Mouse (Mus musculus) heart, adult 8-10 months (tissue): ENCODE results near the gene Gpank1. TPM values are rescaled to one million over a fixed set of nuclear protein-coding genes. Genes with fewer than 3 reads are reported as not detected.
"Not testable (repeated sequence)": the region's sequence is repeated elsewhere in the genome, so short reads cannot be mapped to it uniquely, and the experiment has no call there.

ENCODE experiments used
- DNase-seq: peaks from one replicate; pipeline ENCODE4 v3.0.0; 2022; ENCODE audit warnings: low spot score
- total RNA-seq, 4 experiments: library from RNA; stranded (reverse); gene quantifications; 2 replicates each; pipeline ENCODE4 v1.2.4; 2022

Gene Gpank1
- total RNA-seq, 4 experiments from 2014 or later = 6.6 to 10.2 (median 8.2) TPM

DNA sequence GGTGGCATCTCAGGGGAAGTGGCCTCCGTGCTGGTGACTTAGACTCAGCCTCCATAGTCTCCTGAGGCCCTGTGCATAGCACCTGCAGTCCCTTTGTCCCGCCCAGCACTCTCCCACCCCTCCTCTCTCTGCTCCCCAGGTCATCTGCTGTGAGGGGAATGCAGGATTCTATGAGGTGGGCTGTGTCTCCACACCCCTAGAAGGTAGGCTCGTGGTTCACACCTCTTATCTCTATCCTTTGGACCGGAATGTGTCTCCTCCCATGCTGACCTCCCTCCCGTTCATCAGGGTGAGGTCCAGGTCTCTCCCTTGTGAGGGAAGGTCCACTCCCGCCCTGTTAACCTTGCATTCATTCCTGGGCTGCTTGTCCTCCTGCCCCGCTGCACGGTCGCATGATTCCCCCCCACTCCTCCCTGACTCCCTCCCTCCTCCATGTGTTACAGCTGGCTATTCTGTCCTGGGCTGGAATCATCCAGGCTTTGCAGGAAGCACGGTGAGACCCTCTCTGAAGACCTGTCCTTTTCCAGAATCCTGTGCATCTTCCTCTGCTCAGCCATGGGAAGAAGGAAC, 21.0 kb upstream of the Gpank1 start:
- DNase-seq = no peak

- DNase-seq = no peak
Observed at GRCm38 (mm10) chr17:35101161-35101560, 20.1 kb upstream of the Gpank1 start.

GRCm38 (mm10) chr17:35102299-35102698, 19.0 kb upstream of the Gpank1 start:
- no peak for DNase-seq

DNA sequence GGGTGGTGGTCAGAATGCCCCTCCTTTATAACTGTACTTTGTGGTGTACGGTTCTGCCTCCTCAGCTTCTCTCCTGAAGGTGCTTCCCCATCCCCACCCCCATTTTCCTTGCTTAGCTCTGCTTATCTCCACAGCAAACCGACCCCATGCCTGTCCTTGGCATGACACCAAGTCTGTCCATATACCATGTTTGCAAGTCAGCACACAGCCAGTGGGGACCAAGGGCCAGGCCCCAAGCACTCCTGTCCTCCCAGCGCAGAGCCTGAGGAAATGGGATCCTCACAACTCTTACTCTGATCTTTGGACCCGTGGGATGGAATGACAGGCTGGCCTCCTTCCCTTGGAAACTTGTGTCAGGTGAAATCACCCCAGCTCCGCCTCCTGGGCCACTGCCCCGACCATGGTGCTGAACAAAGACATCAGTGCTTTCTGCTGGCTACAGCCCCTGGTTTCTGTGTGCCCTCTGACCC, 18.0 kb upstream of the Gpank1 start:
- DNase-seq = no peak

- no peak for DNase-seq
Observed at GRCm38 (mm10) chr17:35104079-35104478, 17.2 kb upstream of the Gpank1 start.

- no peak for DNase-seq
Observed at GRCm38 (mm10) chr17:35104754-35105153, 16.5 kb upstream of the Gpank1 start.

DNA sequence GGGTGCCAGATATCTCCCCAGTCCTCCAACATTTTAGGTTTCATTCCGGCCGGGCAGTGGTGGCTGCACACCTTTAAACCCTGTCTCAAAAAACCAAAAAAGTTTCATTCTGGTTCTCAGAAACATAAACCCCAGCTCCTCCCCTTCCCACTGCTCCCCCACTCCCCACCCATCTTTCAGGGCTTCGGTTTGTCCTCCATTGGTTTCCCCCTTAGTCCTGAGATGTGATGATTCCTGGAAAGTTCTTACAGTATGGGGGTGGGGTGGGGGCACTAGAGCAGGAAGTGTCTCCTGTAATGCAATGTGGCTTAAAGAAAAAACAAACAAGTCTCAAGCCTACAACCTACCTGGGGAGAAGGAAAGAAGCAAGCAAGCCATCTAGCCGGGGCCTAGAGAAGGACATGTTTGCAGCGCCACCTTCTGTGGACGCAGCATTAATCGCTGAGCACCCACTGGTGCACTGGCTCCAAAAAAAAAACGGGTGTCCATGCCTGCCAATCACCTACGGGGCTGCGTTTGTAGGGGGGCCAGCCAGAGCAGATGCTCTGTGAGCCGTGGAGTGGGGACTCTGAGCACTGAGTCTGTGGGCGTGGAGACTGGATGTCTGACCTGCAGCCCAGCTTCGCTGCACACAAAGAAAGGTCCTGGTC, 15.4 kb upstream of the Gpank1 start:
- no peak for DNase-seq

GRCm38 (mm10) chr17:35106522-35106921, 14.7 kb upstream of the Gpank1 start:
- no peak for DNase-seq

DNA sequence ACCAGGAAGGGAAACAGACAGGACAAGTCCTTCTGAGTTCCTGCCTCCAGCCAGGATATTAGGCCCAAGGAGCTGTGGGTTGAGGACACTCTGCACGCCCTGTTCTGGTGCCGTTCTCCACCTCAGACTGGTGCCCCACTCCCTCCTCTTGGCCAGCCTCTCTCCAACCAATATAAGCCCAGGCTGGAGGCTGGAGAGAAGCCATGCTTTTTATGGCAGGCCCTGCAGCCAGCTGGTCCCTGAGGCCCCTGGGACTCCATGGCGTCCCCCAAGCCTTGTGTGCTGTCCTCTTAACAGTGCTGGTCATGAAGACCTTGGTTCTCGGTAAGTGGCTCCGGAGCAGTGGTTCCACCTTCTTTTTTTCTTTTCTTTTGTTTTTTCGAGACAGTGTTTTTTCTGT, 13.2 kb upstream of the Gpank1 start, which contains the start of gene Ly6g5c:
TSS of gene Ly6g5c (plus strand) at position 183 of the 400 bp plus-strand sequence.
- DNase-seq = no peak

DNA sequence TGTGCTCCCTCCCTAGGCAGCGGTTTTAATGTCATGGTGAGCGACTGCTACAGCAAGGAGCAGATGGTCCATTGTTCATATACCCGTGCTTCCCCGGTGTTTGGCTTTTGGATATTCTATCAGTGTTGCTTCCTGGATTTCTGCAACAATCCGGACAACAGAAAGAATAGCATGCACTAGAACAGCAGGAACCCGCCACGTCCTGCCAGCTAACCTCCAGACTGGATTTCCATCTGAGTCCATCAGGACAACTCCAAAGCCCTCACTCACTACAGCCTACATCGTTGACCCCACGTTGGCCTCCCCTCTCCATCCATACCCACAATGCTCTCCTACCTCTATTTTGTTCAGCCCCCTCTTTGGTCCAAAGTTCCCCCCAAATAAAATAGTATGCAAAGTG, 9.5 kb upstream of the Gpank1 start:
- DNase-seq = no peak

- no peak for DNase-seq
Observed at GRCm38 (mm10) chr17:35115046-35116019, 5.9 kb upstream of the Gpank1 start, which contains the start of gene Ly6g5b. Gene Ly6g5b (minus strand): TSS chr17:35115428.

- DNase-seq = peak; percentile 16
Observed at GRCm38 (mm10) chr17:35120745-35121142, 511 bp upstream of the Gpank1 start.

DNA sequence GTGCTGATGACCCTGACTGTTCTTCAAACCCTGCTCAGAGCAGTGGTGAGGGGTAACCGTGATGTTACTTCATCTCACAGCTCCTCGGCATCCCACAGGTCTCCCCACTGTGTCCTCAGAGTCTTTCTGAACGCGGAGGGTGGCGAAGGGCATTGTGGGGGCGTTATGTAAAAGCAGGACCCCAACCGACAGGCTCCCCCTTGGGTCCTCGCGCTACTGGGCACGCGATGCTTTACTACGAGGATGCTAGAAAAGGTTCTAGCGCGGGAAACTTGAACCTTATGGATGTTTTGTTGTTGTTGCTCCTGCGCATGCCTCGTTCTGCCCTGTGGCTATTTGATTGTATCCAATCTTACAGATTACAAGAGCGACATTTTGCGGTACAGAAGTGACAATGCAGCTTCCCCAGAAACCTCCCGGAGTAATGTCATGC, 632 bp downstream of the Gpank1 start, which contains the start of gene Csnk2b:
TSS of gene Csnk2b (minus strand) at position 183 of the 433 bp plus-strand sequence.
- DNase-seq = peak; percentile 36

DNA sequence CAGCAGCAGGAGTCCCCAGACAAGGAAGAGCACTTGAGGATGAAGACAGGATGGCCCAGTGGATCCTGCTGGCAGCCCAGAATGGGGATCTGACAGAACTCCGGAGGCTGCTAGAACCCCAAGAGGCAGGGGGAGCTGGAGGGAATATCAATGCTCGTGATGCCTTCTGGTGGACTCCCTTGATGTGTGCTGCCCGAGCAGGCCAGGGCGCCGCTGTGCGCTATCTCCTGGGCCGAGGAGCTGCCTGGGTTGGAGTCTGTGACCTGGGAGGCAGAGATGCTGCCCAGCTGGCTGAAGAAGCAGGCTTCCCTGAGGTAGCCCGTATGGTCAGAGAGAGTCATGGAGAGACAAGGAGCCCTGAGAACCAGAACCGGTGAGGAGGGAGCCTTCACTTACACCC, 2.0 kb downstream of the Gpank1 start:
- not testable (repeated sequence) for DNase-seq

DNA sequence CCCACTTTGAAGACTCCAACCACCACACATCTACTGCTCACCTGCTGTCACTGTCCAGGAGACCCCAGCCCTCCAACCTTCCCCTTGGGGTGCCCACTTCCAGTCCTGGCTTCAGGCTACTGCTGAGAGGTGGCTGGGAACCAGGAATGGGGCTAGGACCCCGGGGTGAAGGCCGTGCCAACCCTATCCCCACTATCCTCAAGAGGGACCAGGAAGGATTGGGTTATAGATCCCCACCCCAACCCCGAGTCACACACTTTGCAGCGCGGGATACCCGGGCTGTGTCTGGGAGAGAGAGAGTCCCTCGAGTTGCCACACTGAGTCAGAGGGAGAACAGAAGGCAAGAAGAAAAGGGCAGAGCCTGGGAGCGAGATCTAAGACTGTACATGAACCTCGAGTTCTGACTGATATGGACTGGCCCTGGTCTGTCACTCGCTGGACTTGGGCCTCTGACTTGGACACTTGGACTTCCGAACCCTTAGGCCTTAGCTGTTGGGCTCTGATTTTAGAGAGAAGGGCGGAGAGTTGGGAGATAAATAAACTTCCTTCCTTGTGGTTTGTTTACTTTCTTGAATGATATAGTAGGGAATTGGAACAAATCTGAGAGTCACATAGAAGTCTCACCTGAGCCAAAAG, 3.1 kb downstream of the Gpank1 start:
- not testable (repeated sequence) for DNase-seq

- DNase-seq = no peak
Observed at GRCm38 (mm10) chr17:35125081-35125480, 3.8 kb downstream of the Gpank1 start.

- no peak for DNase-seq
Observed at GRCm38 (mm10) chr17:35125578-35125977, 4.3 kb downstream of the Gpank1 start.

- DNase-seq = peak; percentile 72
Observed at GRCm38 (mm10) chr17:35126206-35126611, 5.0 kb downstream of the Gpank1 start, which contains the start of gene D17H6S53E. Gene D17H6S53E (plus strand): TSS chr17:35126373.

GRCm38 (mm10) chr17:35127017-35127416, 5.8 kb downstream of the Gpank1 start:
- no peak for DNase-seq

DNA sequence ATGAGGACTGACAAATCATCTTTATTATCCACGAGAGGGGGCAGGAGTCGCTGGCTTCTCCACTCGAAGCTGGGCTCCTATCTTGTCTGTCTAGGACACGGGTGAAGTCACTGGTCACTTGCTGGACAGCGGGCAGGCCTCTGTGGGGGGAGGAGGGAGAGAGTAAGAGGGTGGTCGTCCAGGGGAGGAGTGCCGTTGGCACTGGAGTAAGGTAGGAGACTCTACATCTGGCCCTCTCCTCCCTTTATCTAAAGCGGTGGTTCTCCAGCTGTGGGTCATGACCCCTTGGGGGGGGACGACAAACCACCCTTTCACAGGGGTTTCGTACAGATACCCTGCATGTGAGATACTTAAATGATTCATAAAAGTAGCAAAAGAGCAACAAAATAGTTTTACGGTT, 7.7 kb downstream of the Gpank1 start:
- no peak for DNase-seq

GRCm38 (mm10) chr17:35131038-35131437, 9.8 kb downstream of the Gpank1 start:
- DNase-seq = no peak
